Mouse (Mus musculus) gastrocnemius, postnatal 14 days (tissue): ENCODE data around the gene Lhx4. TPM values are rescaled to one million over a fixed set of nuclear protein-coding genes. Genes with fewer than 3 reads are reported as not detected.
A peak's percentile ranks its signal among the peaks of the same experiment; 100 is the strongest.

Source experiments
- DNase-seq: peaks from one replicate; pipeline ENCODE4 v3.0.0; 2021; ENCODE audit warnings: mixed read lengths
- intact Hi-C: fragments of 180-260 bp; cut with DNase I; formaldehyde crosslinking; loops from one replicate; pipeline ENCODE4 v1.15.1; 2025; ENCODE audit warnings: low total_unique reads
- long read RNA-seq, 2 experiments: library from polyadenylated mRNA; stranded (forward); transcript quantifications; one replicate each; pipeline ENCODE4 v2.0.0; 2021
- total RNA-seq, 2 experiments: library from RNA; stranded (reverse); gene quantifications; 2 replicates each; pipeline ENCODE4 v1.2.3; 2021

The Lhx4 gene
- not detected for total RNA-seq
- long read RNA-seq, experiment 1: 0 reads
- long read RNA-seq, experiment 2: 0 reads

GRCm38 (mm10) chr1:155751484-155752255 is at the start of gene Lhx4:
Lhx4 (minus strand) TSS chr1:155751684.
- no peak for DNase-seq
- intact Hi-C loops: no loop called here

- intact Hi-C loops: loop anchor here (5.0 kb wide), 1 partner anchor 49 kb away; no protein-coding TSS in a partner anchor
These were observed 46.5 kb upstream of the Lhx4 start for GRCm38 (mm10) chr1:155798000-155798399.

GRCm38 (mm10) chr1:155797425-155797824 is 45.9 kb upstream of the Lhx4 start:
- DNase-seq: no peak
- intact Hi-C loops: loop anchor here (5.0 kb wide), 1 partner anchor 50 kb away; no protein-coding TSS in a partner anchor

More at GRCm38 (mm10) chr1:155798000-155798399, 46.5 kb upstream of the Lhx4 start:
- no peak for DNase-seq

GRCm38 (mm10) chr1:155796757-155797405 is 45.4 kb upstream of the Lhx4 start:
- intact Hi-C loops: loop anchor here (5.0 kb wide), 1 partner anchor 50 kb away; no protein-coding TSS in a partner anchor

GRCm38 (mm10) chr1:155795791-155796233 is 44.3 kb upstream of the Lhx4 start:
- no peak for DNase-seq
- intact Hi-C loops: loop anchor here (5.0 kb wide), 1 partner anchor 51 kb away; no protein-coding TSS in a partner anchor

More at GRCm38 (mm10) chr1:155796757-155797405, 45.4 kb upstream of the Lhx4 start:
- no peak for DNase-seq

- no peak for DNase-seq
- intact Hi-C loops: loop anchor here (5.0 kb wide), 1 partner anchor 52 kb away; no protein-coding TSS in a partner anchor
These were observed 43.4 kb upstream of the Lhx4 start for GRCm38 (mm10) chr1:155794855-155795254.

- intact Hi-C loops: no loop called here
- DNase-seq: no peak
These were observed 40.4 kb upstream of the Lhx4 start for GRCm38 (mm10) chr1:155791919-155792318.

- intact Hi-C loops: no loop called here
- no peak for DNase-seq
These were observed 38.9 kb upstream of the Lhx4 start for GRCm38 (mm10) chr1:155790111-155790974.

GRCm38 (mm10) chr1:155785886-155786285 is 34.4 kb upstream of the Lhx4 start:
- DNase-seq: no peak
- intact Hi-C loops: no loop called here

- peak; percentile 52 for DNase-seq
- intact Hi-C loops: loop anchor here (5.0 kb wide), 1 partner anchor 212 kb away; no protein-coding TSS in a partner anchor
These were observed 33.1 kb upstream of the Lhx4 start for GRCm38 (mm10) chr1:155784343-155785205.

GRCm38 (mm10) chr1:155782382-155782781 is 30.9 kb upstream of the Lhx4 start:
- no peak for DNase-seq
- intact Hi-C loops: loop anchor here (5.0 kb wide), 1 partner anchor 210 kb away; no protein-coding TSS in a partner anchor

- no peak for DNase-seq
- intact Hi-C loops: no loop called here
These were observed 26.4 kb upstream of the Lhx4 start for GRCm38 (mm10) chr1:155777641-155778625.

GRCm38 (mm10) chr1:155759167-155759566 is 7.7 kb upstream of the Lhx4 start:
- no peak for DNase-seq

GRCm38 (mm10) chr1:155758711-155759110 is 7.2 kb upstream of the Lhx4 start:
- DNase-seq: no peak

More at GRCm38 (mm10) chr1:155759167-155759566, 7.7 kb upstream of the Lhx4 start:
- intact Hi-C loops: no loop called here

GRCm38 (mm10) chr1:155757621-155758020 is 6.1 kb upstream of the Lhx4 start:
- intact Hi-C loops: no loop called here
- DNase-seq: no peak

More at GRCm38 (mm10) chr1:155758711-155759110, 7.2 kb upstream of the Lhx4 start:
- intact Hi-C loops: no loop called here

- intact Hi-C loops: no loop called here
- DNase-seq: no peak
These were observed 1.9 kb upstream of the Lhx4 start for GRCm38 (mm10) chr1:155753411-155753810.

GRCm38 (mm10) chr1:155750517-155751178 is 836 bp downstream of the Lhx4 start:
- intact Hi-C loops: no loop called here
- no peak for DNase-seq
